Mouse (Mus musculus) embryonic stem cell, embryonic (primary cell): ENCODE data around the gene Dock2.

Experiments
- CTCF ChIA-PET, 4 experiments: fragments of 300-600 bp in 2 of 4; fragments of 350-600 bp in 2 of 4; sonication (Branson Sonifier 250); formaldehyde crosslinking; loops; one replicate each; lab custom pipeline; 2022; ENCODE audit warnings: inconsistent platforms in 2 of 4; lab: Charles Lee
- POLR2A ChIA-PET, 4 experiments: fragments of 300-600 bp in 2 of 4; fragments of 350-600 bp in 2 of 4; sonication (Branson Sonifier 250); formaldehyde crosslinking; loops; one replicate each; lab custom pipeline; 2022; ENCODE audit warnings: antibody characterized with exemption in 4 of 4, inconsistent platforms in 1 of 4; lab: Charles Lee

Dock2 gene

DNA sequence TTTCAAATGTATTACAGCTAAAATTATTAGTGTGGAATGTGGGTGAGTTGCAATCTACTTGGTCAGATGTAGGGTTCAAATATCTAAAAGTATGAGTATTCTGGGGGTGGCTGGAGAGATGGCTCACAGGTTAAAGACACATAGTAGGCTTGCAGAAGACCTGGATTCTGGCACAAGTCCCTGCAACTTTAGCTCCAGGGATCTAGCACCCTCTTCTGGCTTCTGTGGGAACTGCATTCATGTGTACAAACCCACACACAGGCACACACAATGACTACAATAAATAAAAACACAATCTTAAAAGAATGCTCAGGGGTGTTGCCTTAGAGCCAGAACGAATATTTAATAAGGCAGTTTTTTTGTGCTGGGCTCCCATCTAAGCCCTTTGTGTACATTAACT is 445.8 kb downstream of the Dock2 start:
- CTCF ChIA-PET, result interaction anchor here in 2 of 4 experiments (0.6 to 2.0 kb wide), 9 partner anchors 24 to 613 kb away, joined by 3 to 10 read pairs (median 4); partner anchors contain the start of gene Fam196b (in 1 of the 2)
- POLR2A ChIA-PET, result no interaction called here

DNA sequence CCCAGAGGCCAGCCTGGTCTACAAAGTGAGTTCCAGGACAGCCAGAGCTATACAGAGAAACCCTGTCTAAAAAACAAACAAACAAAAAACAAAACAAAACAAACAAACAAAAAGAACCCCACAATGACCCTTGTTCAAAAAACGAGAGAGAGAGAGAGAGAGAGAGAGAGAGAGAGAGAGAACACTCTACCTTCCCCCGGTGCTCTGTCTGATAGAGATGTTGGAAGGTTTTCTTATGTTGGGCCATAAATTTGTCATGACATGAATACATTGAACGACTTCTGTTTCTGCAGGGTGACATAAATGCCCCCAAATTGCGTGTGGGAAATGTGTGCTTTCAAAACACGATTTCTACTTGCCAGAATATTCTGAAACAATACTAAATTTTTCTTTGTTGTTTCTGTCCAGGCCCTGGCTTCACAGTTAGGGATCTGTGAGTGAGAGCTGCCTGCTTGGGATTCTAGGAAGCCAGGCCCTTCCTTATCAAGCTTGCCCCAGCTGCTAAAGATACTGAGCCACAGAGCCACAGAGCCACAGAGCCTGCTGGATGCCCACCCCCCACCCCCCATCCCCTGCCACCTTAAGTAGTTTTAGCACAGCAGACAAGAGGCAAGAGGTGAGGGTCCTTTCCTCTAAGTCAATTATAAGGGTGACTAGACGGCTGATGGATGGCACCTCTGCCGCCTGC is 451.2 kb downstream of the Dock2 start:
- POLR2A ChIA-PET, result interaction anchor here in 1 of 4 experiments (0.7 kb wide), 1 partner anchor 827 kb away, joined by 3 read pairs; no protein-coding TSS in a partner anchor
- CTCF ChIA-PET, result interaction anchor here in 1 of 4 experiments (0.6 kb wide), 1 partner anchor 1075 kb away, joined by 7 read pairs; no protein-coding TSS in a partner anchor

DNA sequence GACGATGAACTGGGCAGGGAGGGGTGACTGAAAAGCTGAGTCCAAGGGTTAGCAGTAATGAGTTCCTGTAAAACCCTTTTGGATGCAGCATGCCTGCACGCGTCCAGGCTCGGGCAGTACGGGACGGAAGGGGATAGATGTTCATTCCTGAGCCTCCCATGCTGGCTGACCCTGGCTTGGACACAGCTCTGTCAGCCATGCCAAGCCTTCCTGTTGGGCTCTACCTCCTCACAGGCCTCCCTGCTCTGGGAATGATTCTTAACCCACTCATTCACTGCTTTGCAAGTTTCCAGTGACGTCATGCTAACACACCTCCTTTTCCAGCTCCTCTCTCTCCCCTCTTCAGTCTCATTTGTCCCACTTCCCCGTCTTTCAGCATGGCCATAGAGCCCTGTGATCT is 460.0 kb downstream of the Dock2 start:
- POLR2A ChIA-PET, result interaction anchor here in 2 of 4 experiments (1.1 to 1.6 kb wide), 2 partner anchors 9 kb away, joined by 3 to 10 read pairs; partner anchors contain the start of gene Fam196b (in 2 of the 2)
- CTCF ChIA-PET, result interaction anchor here in 2 of 4 experiments (0.9 to 1.8 kb wide), 3 partner anchors 9 to 71 kb away, joined by 3 to 10 read pairs (median 3); partner anchors contain the start of gene Fam196b (in 2 of the 2)

DNA sequence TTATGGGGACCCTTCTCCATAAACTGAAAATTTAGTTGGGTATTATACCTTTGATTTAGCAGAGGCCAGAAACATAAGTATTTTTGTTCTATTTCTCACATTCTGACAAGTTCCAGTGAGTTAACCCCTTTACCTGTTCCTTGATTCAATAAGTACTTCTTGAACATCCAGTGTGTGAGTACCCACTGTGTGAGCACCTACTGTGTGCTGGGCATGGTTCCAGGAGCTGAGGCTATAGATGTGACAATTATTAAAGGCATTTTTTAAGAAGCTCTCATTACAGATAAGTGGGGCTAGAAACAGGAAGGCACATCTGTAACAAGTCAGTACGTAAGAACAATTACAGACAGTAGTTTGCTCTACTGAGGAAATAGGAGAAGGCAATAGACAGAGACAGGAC is 464.4 kb downstream of the Dock2 start:
- ChIA-PET POLR2A (no interaction called here), CTCF (interaction anchor here in 1 of 4 experiments (0.6 kb wide), 1 partner anchor 28 kb away, joined by 4 read pairs; no protein-coding TSS in a partner anchor)

DNA sequence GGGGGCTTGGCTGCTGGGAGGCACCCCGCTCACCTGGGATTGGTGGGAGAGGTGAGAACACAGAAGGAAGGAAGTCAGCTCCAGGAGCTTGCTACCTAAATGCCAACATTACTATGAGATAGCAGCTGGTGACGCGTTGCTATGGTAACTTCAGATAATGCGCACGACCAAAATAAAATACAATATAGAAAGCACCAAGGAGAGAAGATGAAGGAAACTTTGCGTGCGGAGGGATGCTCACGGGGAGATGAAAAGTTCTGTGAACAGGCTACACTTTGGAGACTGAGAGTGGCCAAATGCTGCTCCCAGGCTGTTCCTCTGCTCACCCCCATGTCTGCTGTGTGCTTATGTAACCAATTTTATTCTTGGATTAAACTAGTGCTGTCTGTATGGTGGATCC is 466.7 kb downstream of the Dock2 start:
- ChIA-PET POLR2A (no interaction called here), CTCF (interaction anchor here in 3 of 4 experiments (0.7 to 1.2 kb wide), 4 partner anchors 81 to 1576 kb away, joined by 3 to 11 read pairs (median 4); no protein-coding TSS in a partner anchor)

DNA sequence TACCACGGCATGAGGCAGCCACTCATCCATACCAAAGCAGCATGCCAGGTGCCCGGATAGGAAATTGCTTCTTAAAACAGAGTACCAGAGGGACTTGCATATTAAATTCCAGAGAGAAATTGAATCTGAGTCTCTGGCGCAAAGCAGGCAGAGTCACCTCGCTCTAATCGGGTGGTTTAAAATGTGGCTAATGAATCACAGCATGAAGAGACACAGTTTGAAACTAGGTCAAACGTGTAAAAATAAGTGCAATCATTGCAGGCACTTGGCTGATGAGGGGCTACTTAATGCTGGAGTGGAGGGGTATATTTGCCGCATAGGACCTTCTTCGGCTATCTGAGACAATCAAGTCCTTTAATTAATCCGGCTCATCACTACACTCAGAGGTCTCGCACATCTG is 467.5 kb downstream of the Dock2 start:
- CTCF ChIA-PET, result no interaction called here
- POLR2A ChIA-PET, result no interaction called here

DNA sequence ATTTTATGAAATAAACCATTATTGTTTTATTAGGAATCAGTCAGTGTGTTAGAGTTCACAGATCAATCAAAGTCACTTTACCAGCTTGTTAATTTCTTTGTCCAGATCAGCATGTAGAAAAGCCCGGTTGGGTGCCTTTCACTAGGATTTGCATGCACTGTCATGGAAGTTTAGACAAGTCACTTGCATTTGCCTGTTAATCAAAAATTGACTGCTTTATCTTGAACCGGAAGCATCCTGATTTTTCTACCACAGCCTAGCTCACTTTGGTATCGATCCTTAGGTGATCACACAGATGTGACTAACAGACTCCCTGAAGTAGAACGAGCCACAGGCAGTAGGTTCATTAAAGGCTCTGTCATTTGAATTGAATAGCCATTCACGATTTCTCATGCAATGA is 468.3 kb downstream of the Dock2 start:
- ChIA-PET POLR2A (interaction anchor here (0.7 to 1.3 kb wide), 8 partner anchors 8 to 189 kb away, joined by 3 to 10 read pairs (median 3); no protein-coding TSS in a partner anchor), CTCF (interaction anchor here (0.6 to 2.0 kb wide), 17 partner anchors 8 to 1139 kb away, joined by 3 to 13 read pairs (median 4); no protein-coding TSS in a partner anchor)

DNA sequence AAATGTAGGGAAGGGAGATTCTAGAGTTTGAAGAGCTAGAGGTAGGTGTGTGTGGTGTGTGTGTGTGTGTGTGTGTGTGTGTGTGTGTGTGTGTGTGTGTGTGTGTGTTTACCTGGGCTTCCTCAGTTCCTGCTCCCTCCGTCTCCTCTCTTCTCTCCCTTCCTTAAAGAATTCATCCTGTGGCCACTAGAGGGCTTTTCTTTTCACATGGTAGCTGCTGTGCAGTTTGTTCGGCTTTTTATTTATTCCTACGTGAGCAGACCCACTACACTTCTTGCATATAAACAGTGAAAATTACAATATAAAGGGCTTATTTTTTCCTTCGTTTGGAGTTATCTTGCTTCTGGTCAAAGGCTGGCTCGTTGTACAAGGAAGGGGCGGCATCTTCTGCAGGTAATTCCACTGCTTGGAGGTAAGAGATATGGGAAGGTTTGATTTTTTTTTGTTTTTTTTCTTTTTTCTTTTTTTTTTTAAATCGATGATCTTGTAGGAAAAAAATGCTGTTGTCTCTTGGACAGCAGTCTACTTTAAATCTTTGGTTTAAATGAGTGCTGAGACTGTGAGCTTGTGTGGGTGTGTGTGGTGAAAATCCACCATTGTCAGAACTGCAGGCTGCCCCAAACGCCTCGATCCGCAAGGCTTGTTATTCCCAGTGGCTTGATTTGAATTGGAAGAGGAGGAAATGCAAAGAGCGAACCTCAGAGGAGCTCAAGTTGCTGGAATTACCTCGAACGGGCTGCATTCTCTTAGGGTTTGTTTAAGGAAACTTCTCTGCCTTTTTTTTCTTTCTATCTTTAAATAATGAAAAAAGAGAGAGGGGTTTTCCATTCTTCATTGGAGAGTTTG is 468.9 kb downstream of the Dock2 start, which contains the start of gene Fam196b:
Fam196b (plus strand) TSS at position 289 of the 846 bp plus-strand sequence.
- ChIA-PET CTCF (interaction anchor here (0.6 to 2.0 kb wide), 53 partner anchors 8 to 1139 kb away, joined by 3 to 26 read pairs (median 4); no protein-coding TSS in a partner anchor), POLR2A (interaction anchor here (0.6 to 1.8 kb wide), 11 partner anchors 9 to 516 kb away, joined by 3 to 10 read pairs (median 3); no protein-coding TSS in a partner anchor)

DNA sequence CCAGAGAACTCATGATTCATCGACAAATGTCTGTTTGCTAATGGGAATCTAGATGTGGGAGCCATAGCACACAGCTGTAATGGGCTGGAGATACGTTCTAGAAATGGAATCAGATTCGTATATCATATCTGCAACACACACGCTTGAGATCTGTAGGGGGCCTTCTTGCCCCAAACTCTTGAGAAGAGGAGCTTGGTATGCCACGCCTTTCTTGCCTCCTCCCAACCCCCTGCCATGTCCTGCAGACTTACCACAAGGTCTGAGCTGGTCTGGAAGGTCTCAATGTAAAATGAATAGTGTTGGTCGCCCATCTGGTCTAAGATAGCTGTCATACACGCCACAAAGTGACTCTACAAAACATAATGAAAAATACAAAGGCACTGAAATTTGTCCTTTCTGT is 471.5 kb downstream of the Dock2 start:
- ChIA-PET POLR2A (no interaction called here), CTCF (no interaction called here)

DNA sequence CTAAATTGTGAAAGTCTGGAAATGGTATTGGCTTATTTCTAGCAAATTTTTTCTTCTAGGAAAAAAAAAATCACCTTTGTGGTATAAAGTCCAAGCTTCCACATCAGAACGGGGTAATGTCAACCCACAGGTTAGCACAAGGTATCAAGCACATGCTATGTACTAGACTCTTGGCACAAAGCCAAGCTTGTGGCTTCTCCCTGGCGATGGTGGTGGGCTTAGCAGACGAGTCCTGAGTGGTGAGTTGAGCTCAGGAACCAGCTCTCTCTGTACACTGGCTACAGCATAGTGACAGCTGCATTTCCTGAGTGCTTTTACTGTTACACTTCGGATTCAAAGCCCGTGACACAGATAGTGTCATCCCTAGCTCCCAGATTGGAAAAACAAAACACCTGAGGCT is 472.0 kb downstream of the Dock2 start:
- ChIA-PET POLR2A (no interaction called here), CTCF (no interaction called here)

DNA sequence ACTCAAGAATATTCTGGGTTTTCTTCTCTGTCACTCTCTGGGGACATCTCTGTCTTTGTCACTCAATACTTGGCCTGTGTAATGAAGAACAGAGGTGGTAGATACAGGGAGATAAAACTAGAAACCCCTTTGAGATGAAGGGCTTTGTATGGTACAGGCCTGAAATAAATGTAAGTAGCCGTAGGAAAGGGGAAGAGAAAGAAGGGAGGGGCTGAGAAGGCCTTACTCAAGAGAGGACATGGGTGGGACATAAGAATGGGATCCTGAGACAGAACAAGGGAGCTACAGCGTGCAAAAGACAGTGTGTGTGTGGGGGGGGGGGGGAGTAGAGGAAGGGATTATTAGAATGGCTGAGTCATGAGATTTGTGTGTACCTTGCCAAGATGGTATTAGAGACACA is 474.3 kb downstream of the Dock2 start:
- ChIA-PET CTCF (no interaction called here), POLR2A (interaction anchor here in 1 of 4 experiments (0.6 kb wide), 1 partner anchor 807 kb away, joined by 6 read pairs; no protein-coding TSS in a partner anchor)

DNA sequence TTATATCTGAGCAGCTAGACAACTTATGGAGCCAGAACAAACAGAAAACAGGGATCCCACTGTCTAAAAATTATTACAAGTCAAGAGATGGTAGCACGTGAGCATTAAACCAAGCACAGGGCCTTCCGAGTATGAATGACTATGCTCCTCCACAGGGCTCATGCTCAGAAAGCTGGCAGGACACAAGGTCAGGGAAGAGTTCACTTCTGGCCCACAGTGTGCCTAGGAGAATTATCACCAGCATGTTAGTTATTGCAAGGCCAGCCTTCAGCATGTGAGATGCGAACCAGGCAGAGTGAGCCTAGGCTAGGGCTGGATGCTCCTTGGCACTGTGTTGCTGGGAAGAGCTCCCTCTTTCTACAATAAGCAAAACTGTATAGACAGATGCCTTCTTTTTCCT is 475.0 kb downstream of the Dock2 start:
- ChIA-PET POLR2A (no interaction called here), CTCF (no interaction called here)

DNA sequence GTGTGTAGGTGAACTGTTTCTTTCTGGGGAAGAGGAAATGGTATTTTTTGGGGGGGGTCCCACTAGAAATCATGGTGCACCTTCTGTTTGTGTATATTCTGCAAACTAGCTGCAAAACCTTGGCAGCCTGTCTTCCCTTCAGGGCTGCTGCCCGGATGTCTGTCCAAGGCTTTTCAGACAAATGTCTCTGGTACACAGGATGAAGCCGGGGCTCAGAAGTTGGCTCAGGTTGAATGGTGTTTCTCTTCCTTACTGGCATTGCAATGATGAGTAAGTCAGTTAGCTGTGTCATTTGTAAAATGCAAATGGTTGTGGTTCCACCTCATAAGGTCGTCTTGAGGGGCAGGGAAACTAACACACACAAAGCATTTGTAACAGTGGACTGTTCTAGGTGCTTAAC is 477.5 kb downstream of the Dock2 start:
- CTCF ChIA-PET, result interaction anchor here in 1 of 4 experiments (0.8 kb wide), 1 partner anchor 29 kb away, joined by 7 read pairs; no protein-coding TSS in a partner anchor
- POLR2A ChIA-PET, result no interaction called here

DNA sequence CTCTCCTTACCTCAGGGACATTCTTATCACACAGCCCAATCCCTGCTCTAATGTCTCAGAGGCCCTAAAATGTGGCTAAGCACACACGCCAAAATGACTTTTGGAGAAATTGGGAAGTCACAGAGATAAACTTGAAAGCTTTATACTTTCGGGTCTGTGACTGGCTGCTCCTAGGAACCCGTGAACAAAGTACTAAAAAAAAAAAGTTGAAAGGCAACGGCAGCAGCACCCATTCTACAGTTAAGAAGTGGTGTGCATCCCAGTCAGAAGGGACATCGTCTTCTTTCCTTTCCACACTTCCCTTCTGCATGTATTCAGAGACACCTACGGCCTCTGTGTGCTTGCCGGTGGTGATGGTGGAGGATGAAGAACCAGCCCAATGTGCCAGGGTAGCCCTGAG is 483.6 kb downstream of the Dock2 start:
- CTCF ChIA-PET, result no interaction called here

DNA sequence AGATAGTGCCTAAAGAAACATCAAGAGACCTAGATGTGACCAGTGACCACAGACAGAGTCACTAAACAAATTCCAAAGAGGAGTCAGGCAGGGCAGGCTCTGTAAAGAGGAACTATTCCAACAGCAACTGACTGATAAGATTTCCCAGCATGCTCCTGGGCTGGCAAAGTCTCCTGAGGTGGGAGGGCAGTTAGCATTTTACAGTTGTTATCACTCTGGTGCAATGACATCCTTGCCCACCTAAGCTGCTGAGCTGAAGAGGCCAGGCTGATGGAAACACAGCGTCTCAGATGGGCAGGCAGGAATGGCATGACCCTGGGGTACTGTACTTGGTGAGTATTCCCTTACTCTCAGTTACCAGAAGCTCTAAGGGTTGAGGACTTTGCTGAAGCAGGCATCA is 484.1 kb downstream of the Dock2 start:
- ChIA-PET POLR2A (no interaction called here), CTCF (no interaction called here)

More for the DNA sequence above, 483.6 kb downstream of the Dock2 start:
- POLR2A ChIA-PET, result no interaction called here

DNA sequence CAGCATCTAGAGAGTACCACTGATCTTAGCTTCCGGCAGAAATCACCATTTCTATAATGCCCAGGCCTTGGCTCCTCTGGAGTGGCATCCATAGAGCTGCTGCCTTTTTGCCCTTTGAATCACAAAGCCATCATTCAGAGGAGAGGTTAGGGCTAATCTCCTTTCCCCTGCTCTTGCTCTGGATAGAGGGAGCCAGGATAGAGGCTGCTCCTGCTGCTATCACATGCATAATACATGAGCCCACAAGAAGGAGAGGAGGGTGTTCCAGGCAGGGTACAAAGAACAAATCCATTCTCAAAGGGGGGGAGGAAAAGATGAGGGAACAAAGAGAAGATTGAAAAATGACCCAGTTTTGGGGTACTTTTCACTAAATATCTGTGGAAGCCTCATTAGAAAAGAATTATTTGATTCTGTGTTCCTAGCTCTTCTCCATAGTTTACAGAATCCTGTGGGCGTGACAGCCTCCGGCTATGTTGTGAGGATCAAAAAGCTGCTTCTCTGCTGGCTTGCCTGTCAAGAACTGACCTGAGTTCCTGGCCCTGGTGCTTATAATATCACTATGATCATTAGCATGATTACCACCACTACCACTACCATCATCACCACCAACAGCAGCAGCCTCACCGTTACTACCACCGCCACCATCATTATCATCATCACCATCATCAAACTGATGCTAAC is 485.9 kb downstream of the Dock2 start:
- ChIA-PET POLR2A (interaction anchor here in 1 of 4 experiments (0.6 kb wide), 1 partner anchor 11 kb away, joined by 3 read pairs; no protein-coding TSS in a partner anchor), CTCF (interaction anchor here in 1 of 4 experiments (0.8 kb wide), 1 partner anchor 16 kb away, joined by 4 read pairs; no protein-coding TSS in a partner anchor)

DNA sequence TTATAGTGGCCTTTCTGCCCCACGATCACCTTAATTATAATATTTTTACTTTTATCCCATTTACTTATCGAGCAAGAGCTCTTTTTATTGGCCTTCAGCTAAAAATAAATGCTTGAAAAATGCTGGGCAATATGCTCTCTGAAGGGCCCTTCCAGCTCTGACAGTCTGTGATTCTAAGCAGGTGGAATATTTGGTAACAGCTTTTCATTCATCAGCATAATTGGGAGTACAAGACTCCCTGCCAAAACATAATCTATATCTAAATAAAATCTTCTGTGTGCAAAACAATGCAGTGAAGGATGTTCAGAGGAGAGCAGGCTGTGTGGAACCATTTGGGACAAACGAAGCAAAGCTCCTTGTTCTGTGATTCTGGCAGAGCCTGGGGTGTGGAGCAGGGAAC is 492.4 kb downstream of the Dock2 start:
- POLR2A ChIA-PET, result no interaction called here
- CTCF ChIA-PET, result interaction anchor here in 1 of 4 experiments (0.7 kb wide), 1 partner anchor 28 kb away, joined by 4 read pairs; no protein-coding TSS in a partner anchor

DNA sequence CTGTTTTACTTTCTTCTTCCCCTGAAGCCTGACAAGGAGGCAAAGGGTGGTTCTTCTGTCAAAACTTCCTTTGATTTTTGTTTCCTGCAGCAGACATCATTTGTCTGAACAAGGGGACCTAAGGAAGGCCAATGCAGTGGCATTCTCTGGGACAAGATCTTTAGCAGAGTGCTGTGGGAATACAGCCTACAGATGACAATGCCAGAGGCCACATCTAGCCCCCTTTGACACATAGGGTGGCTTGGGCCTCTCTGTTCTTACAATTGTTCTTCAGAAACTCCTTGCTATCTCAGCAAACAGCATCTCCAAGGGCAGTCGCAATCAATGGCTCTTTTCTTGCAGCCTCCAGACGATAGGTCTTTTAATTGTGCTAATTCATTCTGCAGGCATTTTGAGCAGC is 493.0 kb downstream of the Dock2 start:
- POLR2A ChIA-PET, result interaction anchor here in 1 of 4 experiments (0.6 kb wide), 1 partner anchor 40 kb away, joined by 3 read pairs; no protein-coding TSS in a partner anchor

More for the DNA sequence above, 493.0 kb downstream of the Dock2 start:
- CTCF ChIA-PET, result interaction anchor here in 1 of 4 experiments (0.7 kb wide), 1 partner anchor 43 kb away, joined by 3 read pairs; no protein-coding TSS in a partner anchor
